Mouse (Mus musculus) neural tube, embryonic 13.5 days (tissue): Measurements from ENCODE around the gene Zfp292. TPM values are rescaled to one million over a fixed set of nuclear protein-coding genes. Genes with fewer than 3 reads are reported as not detected.
"Not testable (repeated sequence)": the region's sequence is repeated elsewhere in the genome, so short reads cannot be mapped to it uniquely, and the experiment has no call there.

ENCODE experiments used
- ATAC-seq: fragments of 200-750 bp; cut with Nextera tagmentation; 2 replicates; pipeline ENCODE4 v1.8.0; 2017; ENCODE audit warnings: low read depth, mild to moderate bottlenecking, moderate TSS enrichment, moderate library complexity
- H3K27ac ChIP-seq: fragments of 300-500 bp; sonication (generic); replicated peaks from 2 replicates; pipeline ENCODE4 v1.5.1; 2015; ENCODE audit warnings: moderate library complexity, mild to moderate bottlenecking, inconsistent platforms
- H3K27me3 ChIP-seq: fragments of 300-500 bp; sonication (generic); 2 replicates; pipeline ENCODE4 v1.6.1; 2015; ENCODE audit warnings: mild to moderate bottlenecking, inconsistent platforms
- H3K36me3 ChIP-seq: fragments of 300-500 bp; sonication (generic); 2 replicates; pipeline ENCODE4 v1.6.1; 2015; ENCODE audit warnings: mild to moderate bottlenecking, inconsistent platforms
- H3K4me1 ChIP-seq: fragments of 300-500 bp; sonication (generic); replicated peaks from 2 replicates; pipeline ENCODE4 v1.6.1; 2015; ENCODE audit warnings: inconsistent platforms
- H3K4me2 ChIP-seq: fragments of 300-500 bp; sonication (generic); 2 replicates; pipeline ENCODE4 v1.6.1; 2015; ENCODE audit warnings: inconsistent platforms, mild to moderate bottlenecking, moderate library complexity
- H3K4me3 ChIP-seq: fragments of 300-500 bp; sonication (generic); 2 replicates; pipeline ENCODE4 v1.5.1; 2015; ENCODE audit warnings: mild to moderate bottlenecking, inconsistent platforms
- H3K9ac ChIP-seq: fragments of 300-500 bp; sonication (generic); 2 replicates; pipeline ENCODE4 v1.6.1; 2015; ENCODE audit warnings: moderate library complexity, mild to moderate bottlenecking, inconsistent platforms
- H3K9me3 ChIP-seq: fragments of 300-500 bp; sonication (generic); 2 replicates; pipeline ENCODE4 v1.6.1; 2016; ENCODE audit warnings: inconsistent platforms
- WGBS: fragments of 180-500 bp; shearing (Covaris S2); methylation state at CpG from one replicate; pipeline ENCODE4 v1.1.7; 2015; 5-methylcytosine and 5-hydroxymethylcytosine counted together
- polyA plus RNA-seq: library from polyadenylated mRNA; unstranded; fragments of >200 nt; fragmentation: Nextera tagmentation; extraction: Ambion mirVana; gene quantifications from 2 replicates; pipeline ENCODE4 v1.2.1, GENCODE M21; 2015

Gene Zfp292
- polyA plus RNA-seq = 29.0 and 31.5 TPM in 2 replicates

- Histone ChIP-seq H3K36me3 (no peaks in the 10 kb centered on the region), H3K4me1 (peaks cover 40% of the 10 kb centered on the region), H3K9ac (peak within 1 kb of the TSS; percentile 99), H3K27me3 (no peaks in the 10 kb centered on the region), H3K4me2 (peak within 1 kb of the TSS; percentile 78), H3K4me3 (peak within 1 kb of the TSS; percentile 95), H3K9me3 (no peaks in the 10 kb centered on the region), H3K27ac (peak within 1 kb of the TSS; percentile 99)
- peak; percentile 94 for ATAC-seq
- 1% methylated on average over 41 of the region's 44 CpGs for WGBS
These were observed at the start of gene Zfp292 for GRCm38 (mm10) chr4:34882818-34883217. Gene Zfp292, minus strand, starts transcription at chr4:34882960.

GRCm38 (mm10) chr4:34928386-34928785 is 45.6 kb upstream of the Zfp292 start:
- H3K4me2 ChIP-seq, H3K27me3 ChIP-seq, H3K36me3 ChIP-seq, H3K4me3 ChIP-seq, H3K9me3 ChIP-seq, H3K4me1 ChIP-seq, H3K9ac ChIP-seq, ATAC-seq, H3K27ac ChIP-seq: not testable (repeated sequence)
- WGBS = 72% methylated on average over 7 of the region's 7 CpGs

- ATAC-seq = peak; percentile 65
These were observed 39.6 kb upstream of the Zfp292 start for GRCm38 (mm10) chr4:34922177-34922870.

DNA sequence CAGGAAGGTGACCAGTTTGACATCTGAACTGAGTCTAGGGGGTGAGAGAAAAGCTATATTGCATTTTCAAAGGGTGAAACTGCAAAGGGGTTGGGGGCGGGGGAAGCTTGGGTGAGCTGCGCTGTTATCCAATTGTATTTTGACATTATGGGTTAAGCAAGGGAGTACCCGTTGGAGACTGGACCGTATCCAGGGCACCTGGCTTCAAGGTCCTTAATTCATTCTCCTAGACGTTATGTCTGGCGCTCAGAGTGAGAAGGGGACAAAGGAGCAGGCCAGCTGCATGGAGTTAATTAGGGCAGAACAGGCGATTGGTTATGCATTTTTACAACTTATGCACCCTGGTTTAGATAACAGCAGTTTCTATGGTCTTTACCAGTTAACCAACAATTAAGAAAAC is 34.6 kb upstream of the Zfp292 start:
- Histone ChIP-seq H3K27ac (no peak overlapping the region), H3K4me2 (no peak overlapping the region), H3K36me3 (no peaks in the 10 kb centered on the region), H3K4me1 (no peaks in the 10 kb centered on the region), H3K27me3 (0 out of 2 replicates have a peak, but pooled peaks cover 3% of the 10 kb centered on the region), H3K9me3 (no peaks in the 10 kb centered on the region), H3K4me3 (no peak overlapping the region), H3K9ac (no peak overlapping the region)
- WGBS = 33% methylated on average over 7 of the region's 7 CpGs
- ATAC-seq = no peak

More at GRCm38 (mm10) chr4:34922177-34922870, 39.6 kb upstream of the Zfp292 start:
- Histone ChIP-seq H3K4me3 (no peak overlapping the region), H3K4me1 (no peaks in the 10 kb centered on the region), H3K27me3 (0 out of 2 replicates have a peak, but pooled peaks cover 3% of the 10 kb centered on the region), H3K4me2 (no peak overlapping the region), H3K27ac (no peak overlapping the region), H3K9ac (no peak overlapping the region), H3K36me3 (no peaks in the 10 kb centered on the region), H3K9me3 (no peaks in the 10 kb centered on the region)
- WGBS = 63% methylated on average over 6 of the region's 6 CpGs

DNA sequence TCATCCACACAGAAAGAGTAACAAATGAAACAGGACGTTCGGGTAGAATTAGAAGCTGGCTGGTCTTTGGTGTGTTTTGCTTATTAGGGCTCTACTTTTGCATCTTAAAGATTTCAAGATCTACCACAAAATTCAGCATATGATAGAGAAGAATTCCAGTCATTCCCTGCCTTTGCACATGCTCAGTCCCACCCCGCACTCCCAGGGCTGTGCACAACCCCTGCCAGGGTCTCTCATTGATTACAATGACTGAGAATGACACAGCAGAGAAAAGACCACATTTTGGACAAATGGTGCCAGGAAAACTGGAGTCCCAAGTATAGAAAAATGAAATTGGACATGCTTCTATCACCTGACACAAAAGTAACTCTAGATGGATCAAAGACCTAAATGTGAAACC is 29.4 kb upstream of the Zfp292 start:
- Histone ChIP-seq H3K4me2 (no peak overlapping the region), H3K27ac (no peak overlapping the region), H3K4me3 (no peak overlapping the region), H3K4me1 (no peaks in the 10 kb centered on the region), H3K27me3 (no peaks in the 10 kb centered on the region), H3K9me3 (no peaks in the 10 kb centered on the region), H3K9ac (no peak overlapping the region), H3K36me3 (no peaks in the 10 kb centered on the region)
- 82% methylated on average over 3 of the region's 3 CpGs for WGBS
- no peak for ATAC-seq

GRCm38 (mm10) chr4:34911401-34911800 is 28.6 kb upstream of the Zfp292 start:
- no peaks in the 10 kb centered on the region for H3K36me3 ChIP-seq
- H3K9ac ChIP-seq = no peak overlapping the region
- no peaks in the 10 kb centered on the region for H3K4me1 ChIP-seq
- H3K4me3 ChIP-seq = no peak overlapping the region
- no peak overlapping the region for H3K27ac ChIP-seq
- no peaks in the 10 kb centered on the region for H3K9me3 ChIP-seq
- 63% methylated on average over 3 of the region's 3 CpGs for WGBS
- H3K27me3 ChIP-seq = no peaks in the 10 kb centered on the region
- ATAC-seq = no peak
- H3K4me2 ChIP-seq = no peak overlapping the region

DNA sequence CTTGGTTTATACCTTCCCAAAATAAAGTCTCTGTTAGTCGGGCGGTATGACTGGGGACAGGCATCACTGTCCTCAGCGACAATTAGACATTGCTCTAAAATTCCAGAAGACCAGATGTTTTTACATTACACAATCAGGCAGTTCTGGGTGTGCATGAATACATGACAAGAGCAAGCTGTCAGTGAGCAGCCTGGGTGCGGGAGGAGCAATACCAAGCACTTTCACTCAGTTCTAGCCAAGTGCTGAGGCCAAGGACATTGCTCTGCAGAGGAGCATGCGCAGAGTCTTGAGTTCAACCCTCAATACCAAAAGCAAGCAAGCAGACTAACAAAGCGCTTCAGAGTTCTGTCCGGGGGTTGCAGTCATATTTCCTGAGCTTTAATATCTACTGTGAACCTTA is 25.4 kb upstream of the Zfp292 start:
- Histone ChIP-seq H3K4me2 (no peak overlapping the region), H3K36me3 (no peaks in the 10 kb centered on the region), H3K27me3 (no peaks in the 10 kb centered on the region), H3K4me1 (no peaks in the 10 kb centered on the region), H3K9ac (no peak overlapping the region), H3K9me3 (no peaks in the 10 kb centered on the region), H3K27ac (no peak overlapping the region), H3K4me3 (no peak overlapping the region)
- WGBS = 96% methylated on average over 7 of the region's 7 CpGs
- ATAC-seq = no peak

GRCm38 (mm10) chr4:34907026-34907425 is 24.3 kb upstream of the Zfp292 start:
- 55% methylated on average over 14 of the region's 14 CpGs for WGBS
- H3K4me3 ChIP-seq = no peak overlapping the region
- no peaks in the 10 kb centered on the region for H3K9me3 ChIP-seq
- no peaks in the 10 kb centered on the region for H3K4me1 ChIP-seq
- H3K27me3 ChIP-seq = no peaks in the 10 kb centered on the region
- no peaks in the 10 kb centered on the region for H3K36me3 ChIP-seq
- no peak overlapping the region for H3K9ac ChIP-seq
- H3K27ac ChIP-seq = no peak overlapping the region
- ATAC-seq = no peak
- H3K4me2 ChIP-seq = no peak overlapping the region

DNA sequence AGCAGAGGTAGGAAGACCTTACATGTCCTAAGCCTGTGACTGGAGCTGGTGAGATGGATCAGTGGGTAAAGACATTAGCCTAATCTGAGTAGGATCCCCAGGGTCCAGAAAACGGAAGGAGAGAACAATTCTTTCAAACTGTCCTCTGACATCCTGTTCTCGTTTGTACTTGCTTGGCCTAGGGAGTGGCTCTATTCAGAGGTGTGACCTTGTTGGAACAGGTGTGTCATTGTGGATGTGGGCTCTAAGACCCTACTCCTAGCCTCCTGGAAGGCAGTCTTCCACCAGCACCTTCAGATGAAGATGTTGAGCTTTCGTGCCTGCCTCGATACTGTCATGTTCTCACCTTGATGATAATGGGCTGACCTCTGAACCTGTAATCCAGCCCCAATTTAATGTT is 23.4 kb upstream of the Zfp292 start:
- H3K4me1 ChIP-seq = no peaks in the 10 kb centered on the region
- H3K9ac ChIP-seq = no peak overlapping the region
- H3K27me3 ChIP-seq = no peaks in the 10 kb centered on the region
- WGBS = 83% methylated on average over 4 of the region's 4 CpGs
- no peak overlapping the region for H3K4me3 ChIP-seq
- H3K27ac ChIP-seq = no peak overlapping the region
- no peak overlapping the region for H3K4me2 ChIP-seq
- no peak for ATAC-seq
- H3K9me3 ChIP-seq = no peaks in the 10 kb centered on the region
- no peaks in the 10 kb centered on the region for H3K36me3 ChIP-seq

DNA sequence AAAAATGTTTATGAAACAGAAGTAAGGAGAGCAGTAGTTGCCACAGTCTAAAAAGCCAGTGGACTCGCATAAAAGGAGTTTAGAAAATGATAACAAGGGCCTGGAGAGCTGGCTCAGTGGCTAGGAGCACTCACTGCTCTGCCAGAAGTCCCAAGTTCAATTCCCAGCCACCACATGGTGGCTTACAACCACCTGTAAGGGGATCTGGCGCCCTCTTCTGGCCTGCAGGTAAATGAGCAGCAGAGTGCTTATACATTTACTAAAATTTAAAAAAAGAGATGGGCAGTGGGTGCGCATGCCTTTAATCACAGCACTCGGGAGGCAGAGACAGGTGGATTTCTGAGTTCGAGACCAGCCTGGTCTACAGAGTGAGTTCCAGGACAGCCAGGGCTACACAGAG is 22.6 kb upstream of the Zfp292 start:
- no peak overlapping the region for H3K4me2 ChIP-seq
- no peak overlapping the region for H3K27ac ChIP-seq
- H3K9ac ChIP-seq = no peak overlapping the region
- WGBS = 64% methylated on average over 5 of the region's 5 CpGs
- H3K9me3 ChIP-seq = no peaks in the 10 kb centered on the region
- ATAC-seq = no peak
- no peaks in the 10 kb centered on the region for H3K27me3 ChIP-seq
- H3K4me1 ChIP-seq = no peaks in the 10 kb centered on the region
- no peaks in the 10 kb centered on the region for H3K36me3 ChIP-seq
- no peak overlapping the region for H3K4me3 ChIP-seq

- H3K4me2 ChIP-seq, ATAC-seq, H3K27me3 ChIP-seq, H3K36me3 ChIP-seq, H3K4me3 ChIP-seq, H3K9me3 ChIP-seq, H3K27ac ChIP-seq, H3K9ac ChIP-seq, H3K4me1 ChIP-seq: not testable (repeated sequence)
- WGBS = 83% methylated on average over 3 of the region's 3 CpGs
These were observed 18.8 kb upstream of the Zfp292 start for GRCm38 (mm10) chr4:34901582-34901981.

DNA sequence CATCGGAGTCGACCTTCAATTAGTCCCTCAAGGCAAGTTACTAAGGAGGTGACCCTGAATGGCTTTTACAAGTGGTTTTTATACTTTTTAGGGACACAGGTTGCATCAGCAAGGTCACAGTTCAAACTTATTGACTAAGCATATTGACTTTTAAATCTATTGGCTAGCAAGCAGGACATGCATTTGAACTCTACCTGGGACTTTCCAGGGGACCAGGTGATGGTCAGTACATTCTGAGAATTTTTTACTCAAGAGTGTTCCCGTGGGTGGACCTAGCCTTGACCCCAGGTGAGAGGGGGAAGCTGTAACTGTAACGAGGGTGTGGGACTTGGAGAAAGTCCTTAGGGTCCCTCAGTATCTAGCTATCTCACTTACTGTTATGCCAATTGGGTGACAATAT is 18.4 kb upstream of the Zfp292 start:
- H3K4me2 ChIP-seq = no peak overlapping the region
- no peak for ATAC-seq
- H3K4me3 ChIP-seq = no peak overlapping the region
- no peaks in the 10 kb centered on the region for H3K4me1 ChIP-seq
- WGBS = 76% methylated on average over 4 of the region's 4 CpGs
- no peak overlapping the region for H3K9ac ChIP-seq
- no peak overlapping the region for H3K27ac ChIP-seq
- H3K9me3 ChIP-seq = no peaks in the 10 kb centered on the region
- H3K27me3 ChIP-seq = no peaks in the 10 kb centered on the region
- H3K36me3 ChIP-seq = no peaks in the 10 kb centered on the region

DNA sequence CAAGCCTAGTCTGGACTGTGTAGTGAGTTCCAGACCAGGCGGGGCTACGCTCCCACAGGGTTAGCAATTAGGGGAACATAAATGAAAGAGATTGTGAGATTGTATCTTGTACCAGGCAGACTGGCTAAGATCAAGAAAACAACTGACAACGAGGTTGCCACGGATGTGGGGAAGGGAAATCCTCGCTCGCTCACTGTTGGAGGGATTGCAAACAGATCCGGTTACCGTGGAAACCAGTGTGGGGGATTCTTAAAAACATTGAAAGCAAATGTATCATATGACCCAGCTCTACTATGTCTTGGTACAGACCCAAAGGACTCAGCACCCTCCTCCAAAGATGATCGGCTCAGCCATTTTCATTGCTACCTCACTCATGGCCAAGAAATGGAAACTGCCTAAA is 17.4 kb upstream of the Zfp292 start:
- WGBS = 59% methylated on average over 9 of the region's 9 CpGs
- no peak overlapping the region for H3K9ac ChIP-seq
- H3K9me3 ChIP-seq = no peaks in the 10 kb centered on the region
- H3K4me3 ChIP-seq = no peak overlapping the region
- H3K36me3 ChIP-seq = no peaks in the 10 kb centered on the region
- H3K27me3 ChIP-seq = no peaks in the 10 kb centered on the region
- no peak overlapping the region for H3K4me2 ChIP-seq
- no peaks in the 10 kb centered on the region for H3K4me1 ChIP-seq
- no peak overlapping the region for H3K27ac ChIP-seq
- ATAC-seq = no peak
